22 mouse cellular contexts compared by ENCODE assay signal in genomic region chr2:93774946-93775345, GRCm38 (mm10). TPM values are rescaled to one million over a fixed set of nuclear protein-coding genes. Genes with fewer than 3 reads are reported as not detected.
A peak's percentile ranks its signal among the peaks of the same experiment; 100 is the strongest.
DNase-seq lines count a peak whose midpoint lies in the region; ATAC-seq and TF ChIP-seq lines count a peak whose summit lies in the region.
"Had no signal": no experiment of that assay in that cellular context is flagged by ENCODE, and none has a peak within 500 bp of the region (broad histone marks: within the 10 kb centered on the region; RNA-seq: fewer than 3 reads in every experiment).

No protein-coding gene starts in this region.

- H3K36me3 ChIP-seq in heart, embryonic 13.5 days = 0 out of 2 replicates have a peak, but pooled peaks cover 3% of the 10 kb centered on the region
- H3K36me3 ChIP-seq in myocyte (ENCODE audit: control insufficient read depth, insufficient read depth) = no peaks in the 10 kb centered on the region
- H3K36me3 ChIP-seq: intestine, embryonic 15.5 days; midbrain, embryonic 13.5 days had no signal

- no peak for DNase-seq in heart, adult 8-10 months (ENCODE audit: low spot score)
- DNase-seq in Muller cell, postnatal 12 days (ENCODE audit: inconsistent ontology term) = peak; percentile 61
- DNase-seq in frontal cortex, postnatal 36 days (ENCODE audit: low spot score in 2 of 2) = no peak
- no peak for DNase-seq in ovary, postnatal 10 days (ENCODE audit: low spot score)
- DNase-seq: cerebellum, adult 18-20 months; cerebellum, postnatal 25 days; heart, postnatal 36 days; kidney, adult 9 months; kidney, postnatal 4 days had no signal

- no peak overlapping the region; the same call in 1 of the 2 replicates for H3K27ac ChIP-seq in heart, embryonic 13.5 days (replicated peaks)
- peak overlapping the region; percentile 89 for H3K27ac ChIP-seq in brown adipose tissue, adult 24 weeks (replicated peaks; ENCODE audit: low read depth, low read length)
- H3K27ac ChIP-seq: hindbrain, embryonic 14.5 days; intestine, embryonic 15.5 days; limb, embryonic 12.5 days; liver, embryonic 14.5 days; midbrain, embryonic 13.5 days; stomach, postnatal 0 days had no signal

- no peaks in the 10 kb centered on the region for H3K9me3 ChIP-seq in heart, embryonic 13.5 days
- H3K9me3 ChIP-seq: G1E; heart, embryonic 12.5 days; intestine, embryonic 15.5 days; limb, embryonic 12.5 days; midbrain, embryonic 13.5 days had no signal

- peak overlapping the region; percentile 28; the same call in 1 of the 2 replicates for H3K9ac ChIP-seq in heart, embryonic 13.5 days
- H3K9ac ChIP-seq: heart, embryonic 12.5 days; hindbrain, embryonic 14.5 days; intestine, embryonic 15.5 days; limb, embryonic 12.5 days; liver, embryonic 14.5 days; midbrain, embryonic 13.5 days had no signal

- ATAC-seq in heart, embryonic 13.5 days (ENCODE audit: extremely low read depth, insufficient number of reproducible peaks, low FRiP score, low TSS enrichment) = no peak
- ATAC-seq: forebrain, embryonic 14.5 days; intestine, embryonic 15.5 days; lung, postnatal 0 days; midbrain, embryonic 13.5 days had no signal

- no peaks in the 10 kb centered on the region for H3K79me2 ChIP-seq in myocyte (ENCODE audit: control insufficient read depth, insufficient read depth)

- 43% methylated on average over 5 of the region's 5 CpGs for WGBS in heart, embryonic 13.5 days

- no peaks in the 10 kb centered on the region for H3K27me3 ChIP-seq in heart, embryonic 13.5 days (replicated peaks)
- H3K27me3 ChIP-seq in myocyte (ENCODE audit: control insufficient read depth, insufficient read depth, insufficient read length) = no peaks in the 10 kb centered on the region
- H3K27me3 ChIP-seq: heart, embryonic 12.5 days; intestine, embryonic 15.5 days; midbrain, embryonic 13.5 days had no signal

- H3K4me2 ChIP-seq in heart, embryonic 13.5 days = no peak overlapping the region
- peak overlapping the region; percentile 43 for H3K4me2 ChIP-seq in myocyte (ENCODE audit: low read depth)
- H3K4me2 ChIP-seq: heart, embryonic 12.5 days; hindbrain, embryonic 14.5 days; intestine, embryonic 15.5 days; limb, embryonic 12.5 days; midbrain, embryonic 13.5 days had no signal

- peaks cover 69% of the 10 kb centered on the region for H3K4me1 ChIP-seq in heart, embryonic 13.5 days
- H3K4me1 ChIP-seq in brown adipose tissue, adult 24 weeks (ENCODE audit: control insufficient read depth, insufficient read depth, insufficient read length, low read length) = peaks cover 35% of the 10 kb centered on the region

- H3K4me3 ChIP-seq in heart, embryonic 13.5 days = no peak overlapping the region
- no peak overlapping the region for H3K4me3 ChIP-seq in brown adipose tissue, adult 24 weeks (ENCODE audit: insufficient read depth, low read depth, low read length)
- no peak overlapping the region for H3K4me3 ChIP-seq in myocyte
- H3K4me3 ChIP-seq: heart, embryonic 12.5 days; intestine, embryonic 15.5 days; limb, embryonic 12.5 days; midbrain, embryonic 13.5 days had no signal

- no peak for TF ChIP-seq POLR2A in myocyte (IDR thresholded peaks at IDR 0.05; ENCODE audit: insufficient read length, low read depth)

- H3ac ChIP-seq in myocyte (ENCODE audit: control insufficient read depth, insufficient read length) = no peak overlapping the region

TF ChIP-seq in myocyte, 11 proteins besides CTCF, POLR2A, EP300 and RAD21:
- TF ChIP-seq TCF12 (IDR thresholded peaks at IDR 0.05; ENCODE audit: insufficient read depth, poor library complexity, severe bottlenecking) (no peak), SRF (IDR thresholded peaks at IDR 0.05; ENCODE audit: control insufficient read depth, insufficient read length, low read depth) (no peak)
TF ChIP-seq in myocyte: peak in this region for 0.

RNA-seq across cellular contexts. Expression of gene Ext2, which starts 47.4 kb away (rescaled TPM):
- 68.3 and 72.2 TPM in 2 replicates for polyA plus RNA-seq in heart, embryonic 13.5 days (2015; fragmentation: Nextera tagmentation; extraction: Ambion mirVana)
- total RNA-seq in heart, adult 8-10 months (2022) = 10 to 100 TPM; 40.9 to 43.0 (median 42.0) TPM
- polyA plus RNA-seq in brown adipose tissue, adult 24 weeks (2012; ENCODE audit: insufficient read depth, insufficient read length, missing spikeins) = 18.2 and 22.2 TPM in 2 replicates
- polyA plus RNA-seq in myocyte (2012; fragmentation: generic; extraction: Trizol) = 78.9 TPM
